Mouse (Mus musculus) midbrain, embryonic 16.5 days (tissue): ENCODE measurements at regions not wholly inside any gene's neighbourhood (a gene's known extent, or its start where the extent isn't known, plus 50 kb on each side); places are given as distances from the start of the nearest gene placed in this dataset.

Source experiments
- ATAC-seq: fragments of 200-750 bp; cut with Nextera tagmentation; 2 replicates; pipeline ENCODE4 v1.8.0; 2017; ENCODE audit warnings: moderate TSS enrichment
- H3K27ac ChIP-seq: fragments of 300-500 bp; sonication (generic); 2 replicates; pipeline ENCODE4 v1.5.1; 2014; ENCODE audit warnings: mild to moderate bottlenecking, low read length, mixed read lengths
- H3K27me3 ChIP-seq: fragments of 300-500 bp; sonication (generic); 2 replicates; pipeline ENCODE4 v1.6.1; 2014; ENCODE audit warnings: low read depth, low read length, mixed read lengths; ENCODE audit not compliant: control insufficient read depth, insufficient read depth
- H3K36me3 ChIP-seq: fragments of 300-500 bp; sonication (generic); 2 replicates; pipeline ENCODE4 v1.6.1; 2014; ENCODE audit warnings: mild to moderate bottlenecking, low read length, moderate library complexity, mixed read lengths; ENCODE audit not compliant: control insufficient read depth, insufficient read depth
- H3K4me1 ChIP-seq: fragments of 300-500 bp; sonication (generic); 2 replicates; pipeline ENCODE4 v1.6.1; 2014; ENCODE audit warnings: mild to moderate bottlenecking, low read length, mixed read lengths; ENCODE audit not compliant: control insufficient read depth, insufficient read depth
- H3K4me2 ChIP-seq: fragments of 300-500 bp; sonication (generic); 2 replicates; pipeline ENCODE4 v1.6.1; 2014; ENCODE audit warnings: mild to moderate bottlenecking, low read length, mixed read lengths
- H3K4me3 ChIP-seq: fragments of 300-500 bp; sonication (generic); 2 replicates; pipeline ENCODE4 v1.5.1; 2014; ENCODE audit warnings: low read depth, mild to moderate bottlenecking, low read length, moderate library complexity, mixed read lengths
- H3K9ac ChIP-seq: fragments of 300-500 bp; sonication (generic); 2 replicates; pipeline ENCODE4 v1.6.1; 2014; ENCODE audit warnings: low read depth, low read length, mixed read lengths
- H3K9me3 ChIP-seq: fragments of 300-500 bp; sonication (generic); replicated peaks from 2 replicates; pipeline ENCODE4 v1.6.1; 2014; ENCODE audit warnings: mild to moderate bottlenecking, low read length, mixed read lengths; ENCODE audit not compliant: control insufficient read depth, poor library complexity, severe bottlenecking
- WGBS: fragments of 180-500 bp; shearing (Covaris S2); extraction: QIAGEN DNeasy Blood & Tissue Kit; methylation state at CpG from one replicate; pipeline ENCODE4 v1.1.7; 2014; 5-methylcytosine and 5-hydroxymethylcytosine counted together

DNA sequence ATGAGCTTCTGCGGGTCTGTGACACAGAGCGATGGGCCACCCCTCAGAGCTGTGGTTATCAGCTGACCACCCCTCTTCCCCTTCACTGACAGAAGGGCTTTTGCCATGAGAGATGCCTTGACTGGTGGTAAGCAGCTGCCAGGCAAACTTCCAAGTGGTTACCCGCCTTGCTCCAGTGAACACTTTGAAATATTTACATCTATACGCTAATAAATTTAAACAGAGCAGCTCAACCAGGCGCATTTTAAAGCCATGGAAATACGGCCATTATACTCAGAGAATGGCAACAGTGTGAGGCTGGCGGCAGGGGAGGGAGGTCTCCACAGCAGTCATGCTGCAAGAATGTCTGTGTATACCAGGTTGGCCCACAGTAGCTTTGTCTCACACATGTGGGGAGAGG is 53.8 kb upstream of the Lrig3 start:
- Histone ChIP-seq H3K27ac (no peak overlapping the region), H3K4me1 (no peaks in the 10 kb centered on the region), H3K36me3 (no peaks in the 10 kb centered on the region), H3K9ac (no peak overlapping the region), H3K27me3 (no peaks in the 10 kb centered on the region), H3K4me2 (no peak overlapping the region), H3K4me3 (no peak overlapping the region), H3K9me3 (no peaks in the 10 kb centered on the region)
- ATAC-seq, result no peak
- 48% methylated on average over 7 of the region's 7 CpGs for WGBS
